Mouse (Mus musculus) ovary, postnatal 10 days (tissue): ENCODE measurements around the gene Rbpj.
A peak's percentile ranks its signal among the peaks of the same experiment; 100 is the strongest.
"Not testable (repeated sequence)": the region's sequence is repeated elsewhere in the genome, so short reads cannot be mapped to it uniquely, and the experiment has no call there.

Experiments
- DNase-seq: peaks from one replicate; pipeline ENCODE4 v3.0.0; 2022; ENCODE audit warnings: low spot score

Rbpj gene

GRCm38 (mm10) chr5:53511426-53511825 lies 45.5 kb downstream of the Rbpj start:
- no peak for DNase-seq

GRCm38 (mm10) chr5:53514959-53515612 lies 49.1 kb downstream of the Rbpj start:
- no peak for DNase-seq

- no peak for DNase-seq
Measured at GRCm38 (mm10) chr5:53516482-53516881, 50.5 kb downstream of the Rbpj start.

GRCm38 (mm10) chr5:53517802-53518201 lies 51.9 kb downstream of the Rbpj start:
- DNase-seq = no peak

GRCm38 (mm10) chr5:53519131-53519530 lies 53.2 kb downstream of the Rbpj start:
- no peak for DNase-seq

- no peak for DNase-seq
Measured at GRCm38 (mm10) chr5:53519998-53520577, 54.1 kb downstream of the Rbpj start.

GRCm38 (mm10) chr5:53523046-53523445 lies 57.1 kb downstream of the Rbpj start:
- peak; percentile 23 for DNase-seq

GRCm38 (mm10) chr5:53524162-53524561 lies 58.2 kb downstream of the Rbpj start:
- DNase-seq = no peak

GRCm38 (mm10) chr5:53524831-53525230 lies 58.9 kb downstream of the Rbpj start:
- no peak for DNase-seq

GRCm38 (mm10) chr5:53525305-53526069 lies 59.5 kb downstream of the Rbpj start:
- no peak for DNase-seq

- DNase-seq = no peak
Measured at GRCm38 (mm10) chr5:53526070-53526430, 60.1 kb downstream of the Rbpj start.

- DNase-seq = no peak
Measured at GRCm38 (mm10) chr5:53529846-53530245, 63.9 kb downstream of the Rbpj start.

- no peak for DNase-seq
Measured at GRCm38 (mm10) chr5:53535096-53535495, 69.1 kb downstream of the Rbpj start.

GRCm38 (mm10) chr5:53536635-53537554 lies 70.9 kb downstream of the Rbpj start:
- no peak for DNase-seq

- no peak for DNase-seq
Measured at GRCm38 (mm10) chr5:53539860-53540633, 74.1 kb downstream of the Rbpj start.

GRCm38 (mm10) chr5:53542073-53542472 lies 76.1 kb downstream of the Rbpj start:
- DNase-seq = no peak

- no peak for DNase-seq
Measured at GRCm38 (mm10) chr5:53543399-53543798, 77.4 kb downstream of the Rbpj start.

- DNase-seq = no peak
Measured at GRCm38 (mm10) chr5:53543945-53544344, 78.0 kb downstream of the Rbpj start.

GRCm38 (mm10) chr5:53546440-53546839 lies 80.5 kb downstream of the Rbpj start:
- DNase-seq = no peak

GRCm38 (mm10) chr5:53546979-53547472 lies 81.1 kb downstream of the Rbpj start:
- no peak for DNase-seq

GRCm38 (mm10) chr5:53550329-53550728 lies 84.4 kb downstream of the Rbpj start:
- DNase-seq = not testable (repeated sequence)
